Mouse (Mus musculus) bone marrow macrophage, adult 2 months (primary cell): Measurements from ENCODE around the gene Pfdn5. TPM values are rescaled to one million over a fixed set of nuclear protein-coding genes. Genes with fewer than 3 reads are reported as not detected.
"Not testable (repeated sequence)": the region's sequence is repeated elsewhere in the genome, so short reads cannot be mapped to it uniquely, and the experiment has no call there.

ENCODE experiments used
- H3K27ac ChIP-seq: 2 replicates; pipeline ENCODE4 v1.5.1; 2012; ENCODE audit warnings: low read depth, low read length; ENCODE audit not compliant: insufficient read depth
- H3K4me1 ChIP-seq: 2 replicates; pipeline ENCODE4 v1.6.1; 2012; ENCODE audit warnings: low read length; ENCODE audit not compliant: control insufficient read depth, insufficient read depth
- H3K4me3 ChIP-seq: 2 replicates; pipeline ENCODE4 v1.5.1; 2012; ENCODE audit warnings: mild to moderate bottlenecking, low read length, moderate library complexity; ENCODE audit not compliant: insufficient read depth
- CTCF ChIP-seq: IDR thresholded peaks from 2 replicates; pipeline ENCODE4 v1.5.1; 2012; ENCODE audit warnings: low read depth, mild to moderate bottlenecking, low read length, moderate library complexity
- POLR2A ChIP-seq: IDR thresholded peaks from 2 replicates; pipeline ENCODE4 v1.6.1; 2012; ENCODE audit warnings: mild to moderate bottlenecking, low read depth, low read length, borderline replicate concordance
- polyA plus RNA-seq: library from polyadenylated mRNA; stranded (reverse); fragments of >200 nt; gene quantifications from 2 replicates; pipeline ENCODE4 v1.2.4, GENCODE M21; 2012; ENCODE audit not compliant: missing spikeins, insufficient read depth, insufficient read length

The Pfdn5 gene
- polyA plus RNA-seq, 1 experiment, result 550 TPM

DNA sequence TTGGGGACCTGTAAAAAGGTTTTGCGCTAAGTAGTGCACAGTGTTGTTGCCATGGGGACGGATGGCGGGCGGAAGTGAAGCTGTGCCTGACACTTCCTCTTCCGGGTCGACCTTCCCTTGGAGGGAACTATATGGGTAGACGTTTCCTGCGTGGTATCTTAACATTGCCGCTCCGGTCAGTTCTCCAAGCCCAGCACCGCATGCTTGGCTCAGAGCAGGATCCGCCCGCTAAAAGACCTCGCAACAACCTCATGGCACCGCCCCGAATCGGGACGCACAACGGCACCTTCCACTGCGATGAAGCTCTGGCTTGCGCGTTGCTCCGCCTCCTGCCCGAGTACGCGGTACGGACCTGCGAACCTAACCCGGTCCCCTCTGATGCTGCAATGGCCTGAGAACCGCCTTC is 5.7 kb downstream of the Pfdn5 start, which contains the start of gene Myg1:
TSS of gene Myg1 (plus strand) at position 100 of the 406 bp plus-strand sequence.
- H3K4me3 ChIP-seq, result peak within 1 kb of the TSS; percentile 67
- TF ChIP-seq CTCF (no peak), POLR2A (no peak)
- peaks cover 13% of the 10 kb centered on the region for H3K4me1 ChIP-seq
- peak within 1 kb of the TSS; percentile 51 for H3K27ac ChIP-seq

DNA sequence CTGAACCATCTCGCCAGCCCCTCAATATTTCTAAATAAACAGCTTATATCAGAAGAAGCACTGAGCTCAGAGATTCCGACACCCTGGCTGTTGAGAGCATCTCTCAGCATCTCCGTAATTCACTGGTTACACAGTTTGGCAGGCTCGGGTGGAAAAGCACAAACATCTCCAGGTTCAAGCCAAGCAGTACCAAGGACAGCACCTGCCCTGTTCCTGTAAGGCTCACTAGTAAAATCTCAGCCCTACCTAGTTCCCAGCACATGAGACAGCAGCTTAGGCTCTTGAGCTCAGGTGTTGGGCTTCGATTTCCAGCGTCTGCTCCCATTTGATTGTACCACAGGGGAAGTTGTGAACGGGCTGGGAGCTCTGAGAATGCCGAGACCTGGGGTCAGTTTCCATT is 9.3 kb downstream of the Pfdn5 start:
- Histone ChIP-seq H3K4me1 (peaks cover 9% of the 10 kb centered on the region), H3K27ac (no peak overlapping the region), H3K4me3 (no peak overlapping the region)
- TF ChIP-seq POLR2A, result no peak
- TF ChIP-seq CTCF, result no peak

DNA sequence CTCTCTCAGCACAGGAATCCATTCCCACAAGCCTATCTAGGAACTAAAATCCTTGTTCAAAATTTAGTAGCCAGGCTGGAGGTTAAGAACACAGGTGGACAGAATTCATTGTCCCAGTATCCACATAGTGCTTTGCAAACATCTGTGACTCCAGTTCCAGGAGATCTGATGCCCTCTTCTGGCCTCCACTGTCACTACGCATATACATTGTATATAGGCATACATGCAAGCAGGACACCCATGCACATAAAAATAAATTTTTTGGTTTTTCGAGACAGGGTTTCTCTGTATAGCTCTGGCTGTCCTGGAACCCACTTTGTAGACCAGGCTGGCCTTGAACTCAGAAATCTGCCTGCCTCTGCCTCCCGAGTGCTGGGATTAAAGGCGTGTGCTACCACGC is 10.0 kb downstream of the Pfdn5 start:
- not testable (repeated sequence) for H3K4me3 ChIP-seq, H3K4me1 ChIP-seq, H3K27ac ChIP-seq

DNA sequence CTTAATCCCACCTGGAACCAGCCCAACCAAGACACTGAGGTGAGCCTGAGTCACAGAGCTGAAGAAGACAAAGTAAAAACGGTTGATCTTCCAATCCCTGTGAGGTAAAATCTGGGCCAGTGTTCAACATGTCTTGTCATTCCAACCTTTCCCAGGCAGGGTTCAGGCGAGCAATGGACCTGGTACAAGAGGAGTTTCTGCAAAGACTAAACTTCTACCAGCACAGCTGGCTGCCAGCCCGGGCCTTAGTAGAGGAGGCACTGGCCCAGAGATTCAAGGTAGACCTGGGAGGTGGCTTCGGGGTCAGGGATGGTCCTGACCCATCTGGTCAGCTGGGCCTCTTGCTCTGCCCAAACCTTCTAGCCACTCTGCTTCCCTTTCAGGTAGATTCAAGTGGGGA is 11.0 kb downstream of the Pfdn5 start:
- H3K4me3 ChIP-seq, result no peak overlapping the region
- H3K27ac ChIP-seq, result no peak overlapping the region
- TF ChIP-seq CTCF (no peak), POLR2A (no peak)
- peaks cover 9% of the 10 kb centered on the region for H3K4me1 ChIP-seq

DNA sequence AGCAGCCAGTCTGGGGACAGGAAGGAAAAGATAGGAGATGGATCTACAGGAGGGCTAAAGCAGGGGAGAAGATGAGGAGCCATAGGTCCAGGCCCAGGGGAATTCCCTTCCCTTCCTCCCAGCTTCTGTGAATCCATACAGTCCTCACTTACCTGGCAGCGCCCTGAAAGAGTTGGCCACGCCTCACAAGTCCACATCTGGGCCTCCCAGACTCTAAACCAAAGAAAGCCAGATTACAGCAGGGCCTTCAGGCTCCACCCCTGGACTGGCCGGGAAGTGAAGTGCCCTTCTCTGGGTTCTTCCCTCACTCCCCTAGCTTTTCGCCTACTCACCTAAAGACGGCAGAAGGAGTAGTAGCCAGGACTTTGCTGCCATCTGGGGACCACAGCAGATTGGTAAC is 13.7 kb downstream of the Pfdn5 start:
- no peak for TF ChIP-seq CTCF
- TF ChIP-seq POLR2A, result no peak
- Histone ChIP-seq H3K4me1 (no peaks in the 10 kb centered on the region), H3K27ac (no peak overlapping the region), H3K4me3 (no peak overlapping the region)

DNA sequence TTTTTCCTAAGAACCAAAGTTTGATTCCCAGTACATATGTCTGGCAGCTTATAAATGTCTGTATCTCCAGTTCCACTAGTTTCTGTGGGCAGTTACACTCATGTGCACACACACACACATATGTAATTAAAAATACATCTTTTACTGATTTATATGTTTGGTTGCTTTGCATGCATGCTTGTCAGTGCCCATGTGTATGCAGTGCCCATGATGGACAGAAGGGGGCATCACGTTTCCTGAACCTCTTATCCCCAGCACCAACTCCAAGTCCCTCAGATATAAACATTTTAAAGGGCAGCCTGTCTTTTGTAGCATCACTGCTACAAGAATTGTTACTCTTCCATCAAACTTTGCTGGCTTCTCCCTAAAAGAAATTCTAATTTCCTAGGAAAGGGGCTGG is 15.7 kb downstream of the Pfdn5 start:
- H3K4me3 ChIP-seq, result no peak overlapping the region
- no peak for TF ChIP-seq POLR2A
- TF ChIP-seq CTCF, result peak; percentile 11; the same call in 1 of the 2 replicates

DNA sequence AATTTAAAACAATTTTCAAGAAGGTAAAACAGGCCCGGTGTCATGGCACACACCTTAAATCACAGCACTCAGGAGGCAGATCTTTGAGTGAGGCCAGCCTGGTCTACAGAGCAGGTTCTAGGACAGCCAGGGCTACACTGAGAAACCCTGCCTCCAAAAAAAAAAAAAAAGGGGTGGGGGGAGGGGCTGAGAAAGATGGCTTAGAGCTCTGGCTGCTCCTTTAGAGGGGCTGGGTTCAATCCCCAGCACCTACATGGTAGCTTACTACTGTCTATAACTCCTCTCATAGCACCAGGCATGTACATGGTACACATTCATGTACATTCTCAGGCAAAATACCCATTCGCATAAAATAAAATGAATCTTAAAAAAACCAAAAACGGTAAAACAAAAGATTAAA is 18.6 kb downstream of the Pfdn5 start:
- H3K27ac ChIP-seq, result no peak overlapping the region
- H3K4me3 ChIP-seq, result no peak overlapping the region
- peaks cover 3% of the 10 kb centered on the region; the same call in 1 of the 2 replicates for H3K4me1 ChIP-seq
- no peak for TF ChIP-seq CTCF
- TF ChIP-seq POLR2A, result no peak

More for the DNA sequence above, 15.7 kb downstream of the Pfdn5 start:
- Histone ChIP-seq H3K4me1 (no peaks in the 10 kb centered on the region), H3K27ac (no peak overlapping the region)

DNA sequence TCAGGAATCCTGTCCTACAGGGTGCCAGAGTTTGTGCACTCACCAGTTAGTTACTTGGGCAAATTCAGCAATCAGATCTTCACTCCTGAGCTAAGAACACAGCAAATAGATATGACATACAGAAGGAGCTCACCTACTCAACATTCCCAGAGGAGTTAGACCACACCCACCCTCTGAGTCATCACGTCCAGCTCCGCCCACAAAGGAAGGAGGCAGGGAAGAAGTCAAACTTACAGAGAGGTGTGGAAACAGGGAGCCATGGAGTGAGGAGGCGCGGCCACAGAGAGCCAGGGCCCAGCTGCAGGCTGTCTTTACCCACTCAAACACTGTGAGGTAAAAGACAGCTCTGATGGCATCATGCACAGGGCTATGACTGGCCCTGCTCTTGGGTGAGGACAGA is 20.5 kb downstream of the Pfdn5 start:
- H3K4me1 ChIP-seq, result peaks cover 6% of the 10 kb centered on the region

DNA sequence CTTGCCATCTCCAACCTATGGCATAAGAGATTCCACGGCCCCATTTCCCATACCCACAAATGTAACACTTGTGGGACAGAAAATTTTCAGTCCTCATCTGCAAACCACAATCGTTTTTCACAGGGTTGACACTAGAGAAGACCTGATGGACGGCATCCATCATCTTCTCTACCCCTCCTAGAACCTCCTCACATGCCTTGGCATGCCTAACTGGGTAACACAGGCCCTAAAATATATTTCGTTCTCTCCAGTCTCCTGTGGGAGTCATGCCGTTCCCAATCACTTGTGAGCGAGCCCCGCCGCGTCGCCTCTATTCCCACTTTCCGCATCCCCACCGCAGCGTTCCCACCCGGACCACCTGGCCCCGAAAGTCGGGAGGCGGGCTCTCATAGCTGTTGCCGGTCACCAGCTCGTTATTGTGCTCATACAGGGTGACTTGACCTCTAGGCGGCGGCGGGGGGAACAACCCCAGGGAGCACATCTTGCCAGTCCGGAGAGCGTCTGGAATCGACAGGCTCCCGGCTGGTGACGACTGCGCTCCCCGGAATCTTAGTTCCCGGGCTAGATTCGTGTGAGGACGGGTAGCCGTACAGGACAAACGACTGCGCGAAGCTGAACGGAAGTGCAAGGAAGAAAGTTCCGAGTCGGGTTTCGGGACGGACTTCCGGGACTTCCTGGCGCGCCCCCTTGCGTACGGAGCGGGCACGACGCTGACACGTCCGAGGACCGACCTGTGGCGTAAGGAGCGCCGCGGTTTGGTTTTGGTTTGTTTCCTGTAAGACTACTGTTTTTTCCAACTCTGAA is 24.4 kb downstream of the Pfdn5 start, which contains the start of gene Aaas:
TSS of gene Aaas (minus strand) at position 634 of the 804 bp plus-strand sequence.
- peak within 1 kb of the TSS; percentile 43 for H3K27ac ChIP-seq
- H3K4me3 ChIP-seq, result peak within 1 kb of the TSS; percentile 66
- peaks cover 6% of the 10 kb centered on the region for H3K4me1 ChIP-seq
- TF ChIP-seq POLR2A, result no peak
- TF ChIP-seq CTCF, result 0 out of 2 replicates have a peak, but pooled peaks have one; percentile 26

More for the DNA sequence above, 20.5 kb downstream of the Pfdn5 start:
- Histone ChIP-seq H3K27ac (no peak overlapping the region), H3K4me3 (no peak overlapping the region)
- TF ChIP-seq POLR2A (no peak), CTCF (no peak)

DNA sequence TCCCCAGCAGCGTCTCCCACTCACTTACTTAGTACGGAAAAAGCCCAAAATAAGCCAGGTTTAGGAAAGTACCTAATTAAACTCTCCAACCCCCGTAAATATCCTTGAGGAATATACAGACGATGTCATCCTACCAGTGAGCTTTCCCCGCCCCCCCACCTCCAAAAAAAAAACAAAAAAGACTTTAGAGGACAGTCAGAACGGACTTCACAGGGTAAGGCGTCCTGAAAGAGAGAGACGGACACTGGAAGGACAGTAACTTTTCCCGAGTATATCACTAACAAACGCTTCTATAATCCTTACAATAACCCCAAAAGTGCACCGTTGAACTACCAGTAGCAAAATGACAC is 25.0 kb downstream of the Pfdn5 start:
- TF ChIP-seq CTCF (no peak), POLR2A (no peak)
- Histone ChIP-seq H3K27ac (peak overlapping the region; percentile 18), H3K4me3 (peak overlapping the region; percentile 49), H3K4me1 (peaks cover 6% of the 10 kb centered on the region)
